Mouse (Mus musculus) stomach, postnatal 0 days (tissue): ENCODE measurements around the gene Gm5565. TPM values are rescaled to one million over a fixed set of nuclear protein-coding genes. Genes with fewer than 3 reads are reported as not detected.
"Not testable (repeated sequence)": the region's sequence is repeated elsewhere in the genome, so short reads cannot be mapped to it uniquely, and the experiment has no call there.

ENCODE experiments used
- ATAC-seq: fragments of 200-750 bp; cut with Nextera tagmentation; 2 replicates; pipeline ENCODE4 v1.8.0; 2017; ENCODE audit not compliant: low FRiP score, low TSS enrichment
- DNase-seq: peaks from one replicate; pipeline ENCODE4 v3.0.0-alpha.2; 2016; ENCODE audit warnings: low spot score
- H3K27ac ChIP-seq: fragments of 300-500 bp; sonication (generic); replicated peaks from 2 replicates; pipeline ENCODE4 v1.5.1; 2014; ENCODE audit warnings: mild to moderate bottlenecking, control low read depth
- H3K27me3 ChIP-seq: fragments of 300-500 bp; sonication (generic); 2 replicates; pipeline ENCODE4 v1.6.1; 2014; ENCODE audit warnings: low read length; ENCODE audit not compliant: control insufficient read depth, insufficient read depth
- H3K36me3 ChIP-seq: fragments of 300-500 bp; sonication (generic); 2 replicates; pipeline ENCODE4 v1.6.1; 2014; ENCODE audit warnings: low read length, mixed read lengths; ENCODE audit not compliant: control insufficient read depth, insufficient read depth
- H3K4me1 ChIP-seq: fragments of 300-500 bp; sonication (generic); replicated peaks from 2 replicates; pipeline ENCODE4 v1.6.1; 2014; ENCODE audit warnings: antibody characterized with exemption; ENCODE audit not compliant: control insufficient read depth, insufficient read depth
- H3K4me2 ChIP-seq: fragments of 300-500 bp; sonication (generic); replicated peaks from 2 replicates; pipeline ENCODE4 v1.6.1; 2014; ENCODE audit warnings: low read depth, mild to moderate bottlenecking, control low read depth, moderate library complexity
- H3K4me3 ChIP-seq: fragments of 300-500 bp; sonication (generic); 2 replicates; pipeline ENCODE4 v1.5.1; 2014; ENCODE audit warnings: low read depth, low read length, control low read depth
- H3K9ac ChIP-seq: fragments of 300-500 bp; sonication (generic); 2 replicates; pipeline ENCODE4 v1.6.1; 2014; ENCODE audit warnings: mild to moderate bottlenecking, low read length, control low read depth, mixed read lengths
- H3K9me3 ChIP-seq: fragments of 300-500 bp; sonication (generic); 2 replicates; pipeline ENCODE4 v1.6.1; 2016; ENCODE audit warnings: low read length; ENCODE audit not compliant: control insufficient read depth
- CTCF ChIP-seq: IDR thresholded peaks from 2 replicates; pipeline ENCODE4 v1.5.1; 2016; ENCODE audit warnings: antibody characterized with exemption, low read depth, mild to moderate bottlenecking, moderate library complexity
- EP300 ChIP-seq: optimal IDR thresholded peaks from 2 replicates; pipeline ENCODE3; 2016; ENCODE audit warnings: antibody characterized with exemption
- WGBS: fragments of 180-500 bp; shearing (Covaris S2); extraction: QIAGEN DNeasy Blood & Tissue Kit; methylation state at CpG from one replicate; pipeline ENCODE4 v1.1.7; 2014; 5-methylcytosine and 5-hydroxymethylcytosine counted together
- polyA plus RNA-seq: library from polyadenylated mRNA; unstranded; fragments of >200 nt; fragmentation: Nextera tagmentation; extraction: Ambion mirVana; gene quantifications from 2 replicates; pipeline ENCODE4 v1.2.1, GENCODE M21; 2015

The Gm5565 gene
- polyA plus RNA-seq, 1 experiment from 2014 or later = not detected

DNA sequence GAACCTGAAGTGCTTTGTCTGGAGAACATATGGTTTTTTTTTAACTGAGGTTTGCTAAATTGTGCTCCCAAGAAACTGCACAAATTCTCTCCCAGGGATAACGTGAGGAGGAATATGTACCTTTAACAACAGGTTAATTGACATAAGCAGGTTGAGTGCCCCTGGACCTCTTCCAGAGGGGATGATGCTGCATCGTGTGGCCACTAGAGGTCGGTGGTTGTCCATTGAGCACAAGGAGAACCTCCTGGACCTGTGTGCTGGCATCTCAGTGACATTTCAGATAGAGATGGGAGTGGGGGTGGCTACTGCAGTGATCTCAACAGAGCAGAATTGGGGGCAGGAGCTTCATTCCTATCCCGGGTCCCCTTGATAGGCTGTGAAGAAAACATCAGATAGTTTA is 12.4 kb upstream of the Gm5565 start:
- 54% methylated on average over 4 of the region's 4 CpGs for WGBS
- not testable (repeated sequence) for H3K27me3 ChIP-seq, H3K9ac ChIP-seq, H3K4me3 ChIP-seq, H3K4me2 ChIP-seq, H3K36me3 ChIP-seq, ATAC-seq, H3K9me3 ChIP-seq, H3K27ac ChIP-seq, H3K4me1 ChIP-seq
- TF ChIP-seq CTCF = peak; percentile 54
- DNase-seq = peak; percentile 19

DNA sequence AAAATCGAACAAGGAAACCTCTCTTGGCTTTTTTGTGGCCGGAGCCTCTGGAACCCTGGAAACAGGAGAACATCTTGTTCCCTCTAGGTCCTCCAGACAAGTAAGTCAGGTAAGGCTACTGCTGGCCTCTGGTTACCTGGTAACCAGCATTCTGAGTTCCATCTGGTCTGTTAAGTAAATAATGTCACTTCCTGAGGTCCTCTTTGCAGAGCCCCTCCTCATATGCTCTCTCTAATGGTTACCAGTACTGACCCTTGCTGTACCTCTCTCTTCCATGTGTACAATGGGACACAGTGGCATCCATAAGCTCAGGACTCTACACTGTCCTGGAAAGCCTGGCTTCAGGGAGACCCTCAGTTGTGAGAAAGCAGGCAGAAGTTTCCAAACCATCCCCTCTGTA is 10.3 kb upstream of the Gm5565 start, which contains the start of gene Gm6309:
TSS of gene Gm6309 (minus strand) at position 101 of the 400 bp plus-strand sequence.
- not testable (repeated sequence) for H3K4me2 ChIP-seq, H3K4me1 ChIP-seq, H3K9ac ChIP-seq, H3K27ac ChIP-seq, H3K9me3 ChIP-seq, ATAC-seq, H3K4me3 ChIP-seq, DNase-seq, H3K27me3 ChIP-seq, H3K36me3 ChIP-seq
- 65% methylated on average over 2 of the region's 2 CpGs for WGBS

DNA sequence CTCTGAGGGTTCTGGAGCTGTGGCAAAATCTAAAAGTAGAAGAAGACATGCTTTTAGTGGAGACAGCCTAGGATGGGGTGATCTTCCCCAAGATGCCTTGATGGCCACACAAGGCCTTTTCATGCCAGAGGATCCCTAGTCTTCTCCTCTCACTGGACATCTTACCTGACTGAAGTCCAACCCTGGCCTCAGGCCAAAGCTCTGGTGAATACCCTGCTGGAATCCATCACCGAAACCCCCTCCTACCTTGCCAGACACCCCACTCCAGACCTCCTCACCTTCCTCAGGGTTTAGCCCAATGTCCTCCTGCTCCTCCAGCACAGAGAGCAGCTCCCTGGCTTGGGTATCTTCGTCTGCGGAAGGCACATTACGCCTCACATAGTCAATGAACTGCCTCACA is 2.0 kb downstream of the Gm5565 start:
- H3K9ac ChIP-seq, H3K27me3 ChIP-seq, H3K36me3 ChIP-seq, H3K27ac ChIP-seq, H3K4me2 ChIP-seq, H3K9me3 ChIP-seq, DNase-seq, H3K4me3 ChIP-seq, ATAC-seq, H3K4me1 ChIP-seq: not testable (repeated sequence)
- 88% methylated on average over 4 of the region's 4 CpGs for whole genome bisulfite sequencing

DNA sequence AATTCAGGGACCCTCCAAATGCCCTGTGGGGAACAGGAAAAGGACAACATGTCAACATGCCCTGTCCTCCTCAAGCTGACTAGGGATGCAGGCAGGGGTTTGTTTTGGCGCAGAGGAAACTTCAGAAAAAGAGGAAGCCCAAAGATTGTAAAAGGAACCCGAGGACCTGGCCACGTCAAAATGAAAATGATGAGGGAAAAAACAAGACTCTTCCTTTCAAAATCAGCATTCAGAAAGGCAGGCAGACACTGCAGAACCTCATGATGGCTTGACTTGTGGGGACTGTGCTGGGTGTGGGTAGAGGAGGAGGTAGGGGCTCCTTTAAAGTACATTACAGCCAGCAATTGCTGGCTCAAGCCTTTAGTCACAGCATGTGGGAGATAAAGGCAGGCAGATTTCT is 9.9 kb downstream of the Gm5565 start:
- WGBS = 65% methylated on average over 3 of the region's 3 CpGs
- Histone ChIP-seq H3K9me3 (no peaks in the 10 kb centered on the region), H3K4me3 (no peak overlapping the region), H3K9ac (no peak overlapping the region), H3K27me3 (no peaks in the 10 kb centered on the region), H3K36me3 (no peaks in the 10 kb centered on the region), H3K27ac (no peak overlapping the region), H3K4me2 (no peak overlapping the region), H3K4me1 (no peaks in the 10 kb centered on the region)
- ATAC-seq (no peak), DNase-seq (no peak)
- TF ChIP-seq EP300 (no peak), CTCF (no peak)

DNA sequence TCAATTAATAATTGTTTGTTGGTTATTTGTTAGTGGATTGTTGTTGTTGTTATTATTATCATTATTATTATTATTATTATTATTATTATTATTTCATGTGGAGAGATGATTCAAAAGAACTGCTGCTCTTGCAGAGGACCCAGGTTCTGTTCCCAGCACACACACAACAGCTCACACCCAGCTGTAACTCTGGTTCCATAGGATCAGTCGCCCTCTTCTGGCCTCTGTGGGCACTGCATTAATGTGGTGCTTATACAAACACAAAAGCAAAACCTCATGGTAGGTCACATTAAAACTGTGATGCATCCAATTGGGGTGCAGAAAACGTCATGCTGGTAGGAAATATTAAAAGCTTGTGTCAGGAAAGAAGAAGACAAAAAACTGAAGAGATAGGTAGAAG is 12.4 kb downstream of the Gm5565 start:
- Histone ChIP-seq H3K27me3 (no peaks in the 10 kb centered on the region), H3K36me3 (no peaks in the 10 kb centered on the region), H3K9me3 (no peaks in the 10 kb centered on the region), H3K4me3 (no peak overlapping the region), H3K9ac (no peak overlapping the region), H3K4me1 (no peaks in the 10 kb centered on the region), H3K4me2 (no peak overlapping the region), H3K27ac (no peak overlapping the region)
- DNase-seq (no peak), ATAC-seq (no peak)
- TF ChIP-seq CTCF (peak; percentile 15; the same call in 1 of the 2 replicates), EP300 (no peak)
- WGBS = 41% methylated on average over 2 of the region's 2 CpGs

Other genes starting within 250 kb of the Gm5565 start
- gene Cyp3a25, start 150.9 kb downstream of the Gm5565 start, polyA plus RNA-seq = 0.27 and 0.58 TPM in 2 replicates
- 0.06 TPM in 1 of 2 replicates, not detected in the other for gene Cyp3a59, start 81.3 kb downstream of the Gm5565 start, polyA plus RNA-seq
- gene Gm6309, start 10.2 kb upstream of the Gm5565 start, polyA plus RNA-seq = not detected in 2 replicates
- gene 1700001J03Rik, start 24.8 kb upstream of the Gm5565 start, polyA plus RNA-seq = not detected in 2 replicates
- gene Rnf6, start 61.0 kb upstream of the Gm5565 start, polyA plus RNA-seq = 35.9 and 38.3 TPM in 2 replicates
- gene Cdk8, start 70.7 kb upstream of the Gm5565 start, polyA plus RNA-seq = 12.2 and 12.6 TPM in 2 replicates
- gene Wasf3, start 224.4 kb upstream of the Gm5565 start, polyA plus RNA-seq = 0.45 and 0.50 TPM in 2 replicates